Mouse (Mus musculus) lung, adult 18-20 months (tissue): ENCODE results near the gene Iqsec1.
A peak's percentile ranks its signal among the peaks of the same experiment; 100 is the strongest.

ENCODE experiments used
- DNase-seq, 2 experiments: peaks; one replicate each; pipeline ENCODE4 v3.0.0; 2022; ENCODE audit warnings: mixed read lengths in 2 of 2

The Iqsec1 gene

GRCm38 (mm10) chr6:90749414-90749937 lies 239.0 kb downstream of the Iqsec1 start:
- no peak for DNase-seq

GRCm38 (mm10) chr6:90748976-90749375 lies 239.5 kb downstream of the Iqsec1 start:
- no peak for DNase-seq

- DNase-seq = no peak
Observed at GRCm38 (mm10) chr6:90746331-90746864, 242.1 kb downstream of the Iqsec1 start.

- no peak for DNase-seq
Observed at GRCm38 (mm10) chr6:90745401-90746198, 242.9 kb downstream of the Iqsec1 start.

- no peak for DNase-seq
Observed at GRCm38 (mm10) chr6:90742453-90742852, 246.0 kb downstream of the Iqsec1 start.

GRCm38 (mm10) chr6:90741717-90742116 lies 246.8 kb downstream of the Iqsec1 start:
- DNase-seq = no peak

- no peak for DNase-seq
Observed at GRCm38 (mm10) chr6:90741056-90741420, 247.4 kb downstream of the Iqsec1 start.

GRCm38 (mm10) chr6:90740348-90741055 lies 248.0 kb downstream of the Iqsec1 start:
- peak in 1 of 2 experiments; percentile 51 for DNase-seq

GRCm38 (mm10) chr6:90737376-90737775 lies 251.1 kb downstream of the Iqsec1 start:
- peak; percentile 88 to 92 for DNase-seq

GRCm38 (mm10) chr6:90736691-90737245 lies 251.7 kb downstream of the Iqsec1 start:
- peak; percentile 73 to 75 for DNase-seq

GRCm38 (mm10) chr6:90736074-90736672 lies 252.3 kb downstream of the Iqsec1 start:
- DNase-seq = peak in 1 of 2 experiments; percentile 52

- no peak for DNase-seq
Observed at GRCm38 (mm10) chr6:90735396-90736036, 253.0 kb downstream of the Iqsec1 start.

GRCm38 (mm10) chr6:90734806-90735205 lies 253.7 kb downstream of the Iqsec1 start:
- DNase-seq = no peak

- DNase-seq = no peak
Observed at GRCm38 (mm10) chr6:90731327-90731726, 257.2 kb downstream of the Iqsec1 start.

- no peak for DNase-seq
Observed at GRCm38 (mm10) chr6:90729829-90730228, 258.7 kb downstream of the Iqsec1 start.

GRCm38 (mm10) chr6:90728491-90728931 lies 260.0 kb downstream of the Iqsec1 start:
- DNase-seq = peak; percentile 84 to 88

- DNase-seq = no peak
Observed at GRCm38 (mm10) chr6:90727826-90728225, 260.7 kb downstream of the Iqsec1 start.

- peak in 1 of 2 experiments; percentile 69 for DNase-seq
Observed at GRCm38 (mm10) chr6:90726711-90727122, 261.8 kb downstream of the Iqsec1 start.

- no peak for DNase-seq
Observed at GRCm38 (mm10) chr6:90725526-90725925, 263.0 kb downstream of the Iqsec1 start.

GRCm38 (mm10) chr6:90722993-90723392 lies 265.5 kb downstream of the Iqsec1 start:
- no peak for DNase-seq

- peak; percentile 56 to 71 for DNase-seq
Observed at GRCm38 (mm10) chr6:90720996-90721746, 267.3 kb downstream of the Iqsec1 start.
